Mouse (Mus musculus) CD4-positive helper T cell, adult 2 months (primary cell): ENCODE measurements at regions not wholly inside any gene's neighbourhood (a gene's known extent, or its start where the extent isn't known, plus 50 kb on each side); places are given as distances from the start of the nearest gene placed in this dataset.

Experiments used
- DNase-seq: peaks from one replicate; pipeline ENCODE4 v3.0.0-alpha.2; 2012; ENCODE audit warnings: low read depth, missing footprints, low spot score

DNA sequence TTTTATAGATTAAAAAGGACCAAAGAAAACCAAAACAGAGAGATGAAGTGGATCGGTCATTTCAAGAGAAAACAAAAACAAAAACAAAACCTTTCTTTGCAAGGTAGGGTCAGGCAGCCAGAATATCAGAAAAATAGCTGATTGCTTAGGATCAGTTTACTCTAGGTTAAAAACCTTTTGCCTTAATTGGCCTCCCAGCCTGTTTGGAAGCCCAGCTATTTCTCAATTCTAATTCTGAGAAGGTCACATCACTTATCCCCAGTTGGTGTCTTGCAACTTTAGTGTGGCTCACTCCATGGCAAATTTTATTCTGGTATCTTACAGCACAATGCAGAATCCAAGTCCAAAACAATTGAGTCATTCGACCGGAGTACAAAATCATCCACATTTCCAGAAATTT is 70.0 kb downstream of the 1190002N15Rik start:
- DNase-seq, result no peak

DNA sequence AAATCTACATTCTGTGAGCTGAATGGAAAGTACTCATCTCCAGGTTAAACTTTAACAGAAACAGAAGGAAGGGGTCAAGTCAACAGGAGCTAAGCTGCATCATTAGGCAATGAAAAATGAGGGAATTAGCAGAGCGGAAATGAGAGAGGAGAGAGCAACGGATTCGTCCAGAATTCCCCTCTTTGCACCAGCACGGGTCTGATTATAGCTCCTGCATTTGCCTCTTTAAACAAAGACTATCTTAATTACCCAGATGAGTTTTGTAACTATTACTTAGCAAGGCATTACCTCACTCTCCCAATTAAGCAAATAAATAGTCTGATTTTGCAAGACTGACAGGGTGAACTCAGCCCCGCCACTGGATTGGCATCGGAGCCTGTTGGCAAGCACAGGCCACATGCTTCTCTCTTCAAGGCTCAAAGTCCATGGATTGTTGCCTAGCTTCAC is 81.8 kb downstream of the 1190002N15Rik start:
- no peak for DNase-seq

GRCm38 (mm10) chr9:94455466-94455865 is 82.4 kb downstream of the 1190002N15Rik start:
- no peak for DNase-seq

GRCm38 (mm10) chr9:94449911-94450310 is 88.0 kb downstream of the 1190002N15Rik start:
- DNase-seq, result no peak

DNA sequence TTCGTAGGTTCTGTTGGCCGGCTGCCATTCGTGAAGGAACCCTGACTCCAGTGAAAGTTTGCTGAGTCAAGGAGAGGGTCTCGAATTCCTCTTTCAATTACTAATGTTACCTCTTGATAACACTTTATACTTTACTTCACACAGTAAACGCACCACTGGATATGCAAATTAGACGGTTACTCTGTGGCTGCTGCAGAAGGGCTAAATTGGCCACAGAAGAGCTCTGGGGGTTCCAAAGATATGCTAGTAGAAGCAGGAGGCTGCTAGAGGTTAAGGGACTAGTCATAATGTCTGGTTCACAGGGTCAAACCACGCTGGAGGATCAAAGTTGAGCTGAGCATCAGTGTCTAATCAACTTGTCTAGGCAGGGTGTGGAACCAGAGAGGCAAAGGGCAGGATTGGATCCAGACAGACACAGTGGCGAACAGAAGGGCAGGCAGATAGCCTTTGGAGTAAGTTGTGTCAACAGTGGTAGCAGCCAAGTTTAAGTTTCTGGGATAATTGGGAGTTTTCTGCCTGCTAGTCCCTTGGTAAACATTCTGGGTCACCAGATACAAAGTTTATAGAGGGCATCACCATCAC is 91.6 kb downstream of the 1190002N15Rik start:
- no peak for DNase-seq

DNA sequence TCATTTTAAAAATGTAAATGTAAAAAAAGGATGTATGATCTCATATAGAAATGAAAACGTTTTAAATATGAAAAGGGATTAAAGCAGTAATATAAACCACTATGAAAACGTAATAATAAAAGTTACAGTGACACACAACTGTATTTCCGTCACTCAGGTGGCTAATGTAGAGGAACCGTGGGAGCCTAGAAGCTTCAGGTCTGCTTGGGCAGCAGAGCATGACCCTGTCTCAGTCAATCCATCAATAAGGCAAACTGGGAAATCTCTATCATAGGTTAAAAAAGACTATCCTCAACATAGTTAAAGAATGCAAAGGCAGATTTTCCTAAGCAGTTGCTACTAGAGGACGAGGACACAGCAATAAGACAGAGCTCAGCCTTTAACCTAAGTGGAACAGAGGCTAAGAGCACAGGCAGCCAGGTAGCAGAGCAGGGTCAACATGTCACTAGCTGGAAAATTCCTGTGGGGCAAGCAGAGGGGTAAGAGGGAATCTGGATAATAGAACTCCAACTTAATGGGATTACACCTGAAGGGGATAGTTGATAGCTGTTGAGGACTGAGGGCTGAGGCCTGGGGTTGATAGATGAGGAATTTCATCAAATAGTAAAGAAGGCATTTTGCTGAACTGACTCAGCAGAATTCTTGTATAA is 93.6 kb downstream of the 1190002N15Rik start:
- DNase-seq, result no peak

DNA sequence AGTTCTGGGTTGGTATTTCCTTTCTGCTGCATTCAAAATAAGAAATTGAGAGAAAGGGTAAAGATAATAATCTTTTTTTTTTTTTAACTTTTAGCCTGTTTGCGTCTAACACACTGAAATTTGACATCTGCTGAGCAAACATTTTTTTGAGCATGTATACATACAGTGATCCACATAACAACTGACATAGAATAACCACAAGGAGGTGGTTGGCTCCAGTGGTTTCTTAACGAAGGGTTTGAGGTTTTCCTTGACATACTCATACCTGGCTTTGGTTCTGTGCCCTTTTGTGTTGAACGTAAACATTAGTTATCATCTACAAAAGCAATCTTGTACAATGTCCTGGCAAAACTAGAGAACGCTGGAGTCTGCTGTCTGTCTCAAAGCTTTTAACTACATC is 96.5 kb downstream of the 1190002N15Rik start:
- peak; percentile 82 for DNase-seq

DNA sequence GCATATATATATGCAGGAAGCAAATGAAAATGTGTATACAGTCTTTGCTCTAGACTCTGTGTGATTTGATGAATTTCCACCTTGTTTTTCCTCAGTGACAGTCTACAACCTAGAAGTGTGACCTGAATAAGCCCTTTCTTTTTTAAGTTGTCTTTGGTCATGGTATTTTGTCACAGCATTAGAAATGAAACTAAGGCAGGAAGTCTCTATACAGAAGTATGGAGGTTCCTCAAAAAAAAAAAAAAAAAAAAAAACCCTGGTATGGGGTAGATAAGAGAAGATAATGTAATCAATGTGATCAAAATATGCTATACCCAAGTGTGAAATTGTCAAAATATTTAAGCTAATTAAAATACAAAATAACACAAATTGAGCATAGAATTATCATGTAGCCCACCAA is 104.4 kb downstream of the 1190002N15Rik start:
- DNase-seq, result no peak

DNA sequence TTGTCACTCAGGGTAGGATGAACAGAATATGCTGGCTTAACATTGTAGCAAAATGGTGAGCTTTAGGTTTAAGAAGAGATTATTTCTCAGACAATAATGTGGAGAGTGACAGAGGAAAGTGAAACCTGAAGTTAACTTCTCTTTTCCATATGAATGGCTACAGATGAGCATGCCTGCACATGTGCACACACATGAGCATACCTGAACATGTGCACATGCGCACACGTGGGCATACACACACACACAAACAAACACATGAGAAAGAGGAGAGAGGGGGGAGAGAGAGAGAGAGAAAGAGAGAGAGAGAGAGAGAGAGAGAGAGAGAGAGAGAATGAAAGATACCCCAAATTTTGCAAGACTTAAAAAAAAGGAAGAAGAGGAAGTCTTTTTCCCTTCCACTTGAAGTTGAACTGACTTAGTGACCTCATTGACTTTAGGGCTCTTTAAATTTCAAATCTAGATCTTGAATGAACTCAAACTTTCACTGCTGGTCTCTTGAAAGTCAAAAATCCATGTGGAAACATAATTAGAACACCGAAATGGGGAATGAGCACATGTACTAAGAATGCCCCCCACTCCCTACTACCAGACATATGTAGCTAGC is 105.6 kb downstream of the 1190002N15Rik start:
- DNase-seq, result no peak

DNA sequence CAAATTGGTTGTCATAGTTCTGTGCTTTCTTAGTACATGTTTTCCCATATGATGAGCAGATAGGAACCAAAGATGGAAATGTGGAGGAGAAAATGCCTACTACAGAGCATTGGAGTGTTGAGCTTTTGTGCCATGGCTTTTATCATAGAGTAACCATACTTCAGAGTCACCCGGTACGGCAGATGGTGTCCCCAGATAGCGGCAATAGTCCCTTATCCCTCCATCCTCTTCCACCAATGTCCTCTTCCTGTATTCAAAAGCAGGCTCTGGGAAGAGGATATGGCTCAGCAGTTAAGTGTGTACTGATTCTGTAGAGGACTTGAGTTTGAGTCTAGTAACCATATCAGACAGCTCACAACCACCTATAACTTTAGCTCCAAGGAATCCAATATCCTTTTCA is 106.3 kb downstream of the 1190002N15Rik start:
- no peak for DNase-seq

GRCm38 (mm10) chr9:94430996-94431395 is 106.9 kb downstream of the 1190002N15Rik start:
- DNase-seq, result no peak

DNA sequence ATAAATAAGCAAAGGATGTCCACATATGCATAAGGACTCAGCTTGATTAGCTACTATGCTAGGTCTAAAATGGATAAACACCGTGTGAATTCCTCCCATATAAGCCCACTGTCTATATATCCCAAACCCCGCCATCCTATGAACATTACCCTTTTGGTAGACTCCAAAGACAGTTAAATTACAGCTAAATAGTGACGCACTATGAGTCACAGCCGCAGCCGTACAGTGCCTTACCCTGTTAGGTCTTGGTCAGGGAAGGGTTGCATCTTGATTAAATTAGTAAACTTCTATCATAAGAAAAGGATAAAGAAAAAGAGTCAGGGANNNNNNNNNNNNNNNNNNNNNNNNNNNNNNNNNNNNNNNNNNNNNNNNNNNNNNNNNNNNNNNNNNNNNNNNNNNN is 111.1 kb downstream of the 1190002N15Rik start:
- no peak for DNase-seq

- DNase-seq, result no peak
Measured at GRCm38 (mm10) chr9:94425804-94426203, 112.1 kb downstream of the 1190002N15Rik start.

- DNase-seq, result no peak
Measured at GRCm38 (mm10) chr9:94424438-94425135, 113.3 kb downstream of the 1190002N15Rik start.

- no peak for DNase-seq
Measured at GRCm38 (mm10) chr9:94410546-94410945, 127.3 kb downstream of the 1190002N15Rik start.

DNA sequence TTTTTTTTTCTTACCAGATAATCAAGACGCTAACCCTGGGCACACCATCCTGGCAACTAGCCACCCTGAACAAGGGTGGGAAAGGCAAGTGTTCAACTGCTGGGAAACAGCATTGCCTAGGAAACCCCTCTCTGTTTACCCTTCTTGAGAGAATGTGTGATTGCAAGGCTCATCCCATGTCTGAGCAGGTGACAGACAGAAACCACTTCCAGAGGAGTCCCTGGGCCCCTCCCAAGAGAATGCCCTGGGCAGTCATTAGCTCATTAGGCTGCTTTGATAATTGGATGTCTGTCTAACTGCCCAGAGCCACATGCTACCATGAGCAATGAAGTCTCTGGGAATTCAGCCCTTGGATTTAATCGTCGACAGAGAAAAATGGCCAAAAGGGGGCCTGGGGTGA is 127.8 kb downstream of the 1190002N15Rik start:
- no peak for DNase-seq

DNA sequence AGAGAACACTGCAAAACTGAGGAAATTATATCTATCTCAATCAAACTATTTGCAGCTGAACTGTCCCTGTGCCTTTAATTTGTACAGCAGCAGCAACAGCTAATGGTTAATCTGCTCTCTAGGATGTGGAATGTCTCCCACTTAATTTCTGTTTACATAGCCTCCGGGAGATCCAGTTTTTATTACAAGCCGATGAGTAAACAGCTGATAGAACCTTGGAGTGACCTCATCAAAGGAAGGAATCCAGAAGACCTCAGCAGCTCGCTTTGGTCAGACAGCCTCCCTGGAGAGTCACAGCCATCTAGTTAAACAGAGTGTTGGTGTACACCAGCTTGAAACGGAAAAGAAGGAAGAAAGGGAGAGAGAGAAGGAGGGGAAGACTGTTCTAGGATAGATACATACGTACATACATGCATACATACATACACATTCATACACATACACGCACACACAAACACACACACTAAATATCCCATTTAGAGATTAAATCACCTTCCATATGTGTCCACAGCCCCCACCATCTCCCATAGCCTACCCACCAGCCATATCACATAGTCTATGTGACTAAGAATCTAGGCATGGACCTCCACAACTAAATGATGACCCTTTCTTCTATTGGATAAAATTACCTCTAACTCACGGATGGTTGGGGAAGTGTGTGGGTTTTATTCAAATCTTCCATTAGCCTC is 129.1 kb downstream of the 1190002N15Rik start:
- no peak for DNase-seq

DNA sequence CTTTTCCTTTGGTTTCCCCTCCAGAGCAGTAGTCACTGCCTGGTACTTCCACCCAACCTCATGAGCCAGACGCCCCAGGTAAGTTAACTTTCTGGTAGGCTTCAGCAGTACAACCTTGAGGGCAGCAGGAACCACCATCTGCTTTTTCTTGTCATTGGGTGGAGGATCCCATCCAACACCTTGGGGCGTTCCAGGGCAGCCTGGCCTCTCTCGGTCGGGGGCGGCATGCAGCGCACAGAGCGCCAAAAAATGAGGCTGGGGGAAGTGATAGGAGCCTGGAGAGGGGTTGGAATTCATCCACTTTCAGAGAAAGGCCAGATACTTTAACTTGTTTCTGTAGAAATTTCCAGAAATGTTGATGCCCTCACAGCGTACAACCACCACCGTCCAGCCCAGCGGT is 130.2 kb downstream of the 1190002N15Rik start:
- no peak for DNase-seq

DNA sequence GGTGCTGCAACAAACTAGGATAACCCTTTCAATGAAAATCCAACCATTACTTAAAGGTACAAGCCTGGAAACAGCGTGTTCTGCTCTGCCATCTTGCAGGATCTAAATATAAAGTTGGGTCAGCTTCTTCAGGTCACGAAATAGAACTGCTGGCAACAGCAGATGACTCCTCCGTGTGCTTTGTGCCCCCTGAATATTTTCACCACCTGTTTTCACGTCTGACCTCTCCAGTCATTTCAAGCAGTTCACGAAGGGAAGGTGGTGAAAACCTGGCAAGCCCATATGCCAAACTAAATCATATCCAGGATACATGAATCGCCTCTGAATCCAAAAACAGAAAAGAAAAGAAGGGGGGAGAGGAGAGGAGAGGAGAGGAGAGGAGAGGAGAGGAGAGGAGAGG is 133.3 kb downstream of the 1190002N15Rik start:
- no peak for DNase-seq

- DNase-seq, result no peak
Measured at GRCm38 (mm10) chr9:94400596-94400995, 137.3 kb downstream of the 1190002N15Rik start.

GRCm38 (mm10) chr9:94395215-94395614 is 142.7 kb downstream of the 1190002N15Rik start:
- no peak for DNase-seq

- no peak for DNase-seq
Measured at GRCm38 (mm10) chr9:94386190-94386589, 151.7 kb downstream of the 1190002N15Rik start.
